Mouse (Mus musculus) thymus, adult 2 months (tissue): ENCODE results near the gene Ube2b.

Experiments
- CTCF ChIP-seq: fragments of 200-500 bp; IDR thresholded peaks from 2 replicates; pipeline ENCODE4 v1.5.1; 2012; ENCODE audit warnings: mild to moderate bottlenecking, control low read depth, low read length, moderate library complexity, borderline replicate concordance; ENCODE audit not compliant: control insufficient read depth, poor library complexity, insufficient read depth; ENCODE audit errors: extremely low read depth
- POLR2A ChIP-seq: fragments of 200-500 bp; IDR thresholded peaks from 2 replicates; pipeline ENCODE4 v1.6.1; 2012; ENCODE audit warnings: mild to moderate bottlenecking, low read length, control low read depth, moderate library complexity; ENCODE audit not compliant: control insufficient read depth, poor library complexity, insufficient read depth; ENCODE audit errors: extremely low read depth

DNA sequence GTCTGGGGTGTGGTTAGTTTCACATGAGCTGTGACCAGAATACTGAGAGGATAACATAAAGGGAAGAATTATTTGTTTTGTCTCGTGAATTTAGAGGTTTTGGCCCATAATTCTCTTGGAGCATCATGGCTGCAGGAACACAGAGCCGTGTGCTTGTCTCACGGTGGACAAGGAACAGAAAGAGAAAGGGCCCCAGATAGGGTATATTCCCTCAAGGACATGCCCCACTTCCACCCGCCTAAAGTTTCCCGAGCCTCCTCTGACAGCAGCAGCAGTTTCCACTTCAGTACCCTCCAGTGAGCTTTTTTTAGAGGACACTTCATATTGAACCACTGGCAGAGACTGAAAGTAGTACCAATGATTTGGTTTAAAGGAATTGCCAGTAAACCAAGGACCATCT, 11.0 kb upstream of the Ube2b start:
- TF ChIP-seq POLR2A (no peak), CTCF (no peak)
